Mouse (Mus musculus): ENCODE data around the gene Cdk5. TPM values are rescaled to one million over a fixed set of nuclear protein-coding genes. Genes with fewer than 3 reads are reported as not detected.

Gene Cdk5
- polyA plus RNA-seq, 1 experiment from 2014 or later = 127 TPM

GRCm38 (mm10) chr5:24393392-24393997, 29.8 kb downstream of the Cdk5 start, which contains the start of gene Abcb8:
TSS of gene Abcb8 (plus strand) at chr5:24393663.
- peak within 1 kb of the TSS; percentile 84 for H3K27ac ChIP-seq (ENCODE audit: low read length)
- no peak for ATAC-seq
- peaks cover 9% of the 10 kb centered on the region; the same call in 1 of the 2 replicates for H3K27me3 ChIP-seq (replicated peaks; ENCODE audit: control insufficient read depth, insufficient read depth, low read length)
- peaks cover 7% of the 10 kb centered on the region for H3K4me1 ChIP-seq (replicated peaks; ENCODE audit: control insufficient read depth, insufficient read depth, low read length)
- 18% methylated on average over 7 of the region's 7 CpGs for WGBS
- peak within 1 kb of the TSS; percentile 76 for H3K4me3 ChIP-seq (replicated peaks; ENCODE audit: low read length)
- no peaks in the 10 kb centered on the region for H3K36me3 ChIP-seq (ENCODE audit: control insufficient read depth, insufficient read depth)
- peak within 1 kb of the TSS; percentile 73 for H3K9ac ChIP-seq (replicated peaks; ENCODE audit: low read depth, low read length)
- H3K9me3 ChIP-seq (ENCODE audit: control insufficient read depth, low read length) = no peaks in the 10 kb centered on the region
- H3K4me2 ChIP-seq (ENCODE audit: low read length) = peak within 1 kb of the TSS; percentile 64

- H3K4me2 ChIP-seq (ENCODE audit: low read length) = no peak overlapping the region
- H3K9ac ChIP-seq (replicated peaks; ENCODE audit: low read depth, low read length) = no peak overlapping the region
- H3K27me3 ChIP-seq (replicated peaks; ENCODE audit: control insufficient read depth, insufficient read depth, low read length) = peaks cover 16% of the 10 kb centered on the region
- WGBS = 83% methylated on average over 7 of the region's 7 CpGs
- no peaks in the 10 kb centered on the region for H3K36me3 ChIP-seq (ENCODE audit: control insufficient read depth, insufficient read depth)
- no peak overlapping the region for H3K27ac ChIP-seq (ENCODE audit: low read length)
- H3K9me3 ChIP-seq (ENCODE audit: control insufficient read depth, low read length) = no peaks in the 10 kb centered on the region
- no peak for ATAC-seq
- peaks cover 14% of the 10 kb centered on the region for H3K4me1 ChIP-seq (replicated peaks; ENCODE audit: control insufficient read depth, insufficient read depth, low read length)
- H3K4me3 ChIP-seq (replicated peaks; ENCODE audit: low read length) = no peak overlapping the region
These were observed 30.6 kb downstream of the Cdk5 start for GRCm38 (mm10) chr5:24392724-24393123.

DNA sequence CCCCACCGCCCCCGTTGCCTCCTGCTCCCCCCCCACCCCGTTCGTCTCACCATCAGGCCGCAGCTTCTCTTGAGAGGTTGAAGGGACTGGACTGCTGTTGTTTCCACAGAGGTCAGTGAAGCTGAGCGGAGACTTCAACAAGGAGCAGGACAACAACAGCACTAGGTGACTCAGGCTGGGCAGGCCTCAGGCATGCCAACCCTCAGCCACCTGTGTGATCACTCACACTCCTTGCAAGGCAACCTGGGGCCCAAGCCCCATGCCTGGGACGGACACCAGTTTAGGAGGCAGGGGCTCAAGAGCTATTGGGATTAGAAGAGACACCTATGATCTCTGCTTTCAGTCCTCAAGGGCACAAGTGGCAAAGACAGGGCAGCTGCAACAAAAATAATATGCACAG, 31.5 kb downstream of the Cdk5 start, which contains the start of gene Atg9b:
Gene Atg9b (minus strand): TSS at position 280 of the 400 bp plus-strand sequence.
- no peak for ATAC-seq
- H3K4me3 ChIP-seq (replicated peaks; ENCODE audit: low read length) = no peak within 1 kb of the TSS
- WGBS = 81% methylated on average over 7 of the region's 7 CpGs
- H3K4me1 ChIP-seq (replicated peaks; ENCODE audit: control insufficient read depth, insufficient read depth, low read length) = peaks cover 22% of the 10 kb centered on the region
- no peaks in the 10 kb centered on the region for H3K9me3 ChIP-seq (ENCODE audit: control insufficient read depth, low read length)
- no peak within 1 kb of the TSS for H3K27ac ChIP-seq (ENCODE audit: low read length)
- H3K36me3 ChIP-seq (ENCODE audit: control insufficient read depth, insufficient read depth) = no peaks in the 10 kb centered on the region
- peaks cover 22% of the 10 kb centered on the region for H3K27me3 ChIP-seq (replicated peaks; ENCODE audit: control insufficient read depth, insufficient read depth, low read length)
- no peak within 1 kb of the TSS for H3K4me2 ChIP-seq (ENCODE audit: low read length)
- H3K9ac ChIP-seq (replicated peaks; ENCODE audit: low read depth, low read length) = no peak within 1 kb of the TSS

DNA sequence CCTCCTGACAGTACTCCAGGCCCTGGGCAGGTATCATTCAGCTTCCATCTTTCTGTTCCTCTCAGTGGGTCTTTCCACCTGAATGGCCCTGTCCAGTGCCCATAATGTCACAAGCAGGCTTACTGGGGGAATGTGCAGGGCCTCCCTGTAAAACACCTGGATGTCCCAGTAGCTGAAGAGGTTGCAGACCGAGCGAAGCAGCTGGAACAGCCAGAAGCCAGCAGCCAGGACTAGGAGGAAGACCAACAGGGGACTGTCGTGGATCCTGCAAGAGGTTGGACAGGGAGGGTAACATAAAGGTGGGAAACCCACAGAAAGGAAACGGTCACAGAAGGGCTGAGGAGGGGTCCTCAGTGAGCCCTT, 33.7 kb downstream of the Cdk5 start:
- 85% methylated on average over 4 of the region's 4 CpGs for WGBS
- Histone ChIP-seq H3K4me3 (replicated peaks; ENCODE audit: low read length) (no peak overlapping the region), H3K27me3 (replicated peaks; ENCODE audit: control insufficient read depth, insufficient read depth, low read length) (peaks cover 35% of the 10 kb centered on the region), H3K9ac (replicated peaks; ENCODE audit: low read depth, low read length) (no peak overlapping the region), H3K4me1 (replicated peaks; ENCODE audit: control insufficient read depth, insufficient read depth, low read length) (peaks cover 16% of the 10 kb centered on the region), H3K36me3 (ENCODE audit: control insufficient read depth, insufficient read depth) (no peaks in the 10 kb centered on the region), H3K27ac (ENCODE audit: low read length) (no peak overlapping the region), H3K4me2 (ENCODE audit: low read length) (no peak overlapping the region), H3K9me3 (ENCODE audit: control insufficient read depth, low read length) (no peaks in the 10 kb centered on the region)
- no peak for ATAC-seq

GRCm38 (mm10) chr5:24389011-24389657, 34.2 kb downstream of the Cdk5 start:
- H3K9me3 ChIP-seq (ENCODE audit: control insufficient read depth, low read length) = no peaks in the 10 kb centered on the region
- H3K4me1 ChIP-seq (replicated peaks; ENCODE audit: control insufficient read depth, insufficient read depth, low read length) = peaks cover 21% of the 10 kb centered on the region
- H3K9ac ChIP-seq (replicated peaks; ENCODE audit: low read depth, low read length) = no peak overlapping the region
- 61% methylated on average over 6 of the region's 7 CpGs for WGBS
- H3K36me3 ChIP-seq (ENCODE audit: control insufficient read depth, insufficient read depth) = no peaks in the 10 kb centered on the region
- H3K4me2 ChIP-seq (ENCODE audit: low read length) = no peak overlapping the region
- no peak for ATAC-seq
- H3K27me3 ChIP-seq (replicated peaks; ENCODE audit: control insufficient read depth, insufficient read depth, low read length) = peaks cover 36% of the 10 kb centered on the region
- no peak overlapping the region for H3K4me3 ChIP-seq (replicated peaks; ENCODE audit: low read length)
- H3K27ac ChIP-seq (ENCODE audit: low read length) = no peak overlapping the region

DNA sequence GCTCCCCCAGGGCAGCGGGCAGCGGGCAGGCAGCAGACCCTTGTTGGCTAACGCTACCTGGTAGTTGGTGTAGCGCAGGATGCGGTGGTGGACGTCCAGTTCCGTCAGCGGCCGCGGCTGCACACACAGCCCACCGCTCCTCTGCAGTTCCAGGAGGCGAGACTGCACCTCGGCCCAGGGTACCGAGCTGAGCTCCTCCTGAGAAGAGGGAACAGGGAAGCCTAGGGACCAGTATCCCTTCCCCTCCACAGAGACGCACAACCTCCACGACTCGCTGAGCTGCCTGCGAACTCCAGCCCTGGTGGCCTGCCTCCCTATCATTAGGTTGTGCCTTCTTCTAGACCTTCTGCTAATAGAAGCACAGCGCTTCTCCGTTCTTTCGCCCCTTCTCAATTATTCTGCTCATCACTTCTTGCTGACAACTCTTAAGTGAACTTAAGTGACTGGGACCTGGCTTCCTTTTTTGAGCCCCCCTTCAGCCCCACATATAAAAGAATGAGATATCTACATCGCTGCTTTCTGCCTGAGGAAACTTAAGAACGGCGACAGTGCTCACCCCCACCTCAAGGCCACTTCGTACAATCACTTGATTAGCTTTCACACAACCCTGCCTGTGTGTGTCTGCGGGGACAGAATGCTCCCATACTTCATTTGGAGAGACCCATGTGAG, 34.9 kb downstream of the Cdk5 start:
- H3K9me3 ChIP-seq (ENCODE audit: control insufficient read depth, low read length) = no peaks in the 10 kb centered on the region
- H3K36me3 ChIP-seq (ENCODE audit: control insufficient read depth, insufficient read depth) = no peaks in the 10 kb centered on the region
- 24% methylated on average over 26 of the region's 26 CpGs for WGBS
- H3K4me1 ChIP-seq (replicated peaks; ENCODE audit: control insufficient read depth, insufficient read depth, low read length) = peaks cover 25% of the 10 kb centered on the region
- H3K4me2 ChIP-seq (ENCODE audit: low read length) = peak overlapping the region; percentile 95
- H3K27ac ChIP-seq (ENCODE audit: low read length) = no peak overlapping the region
- no peak for ATAC-seq
- H3K9ac ChIP-seq (replicated peaks; ENCODE audit: low read depth, low read length) = peak overlapping the region; percentile 66
- peak overlapping the region; percentile 52 for H3K4me3 ChIP-seq (replicated peaks; ENCODE audit: low read length)
- peaks cover 36% of the 10 kb centered on the region for H3K27me3 ChIP-seq (replicated peaks; ENCODE audit: control insufficient read depth, insufficient read depth, low read length)

DNA sequence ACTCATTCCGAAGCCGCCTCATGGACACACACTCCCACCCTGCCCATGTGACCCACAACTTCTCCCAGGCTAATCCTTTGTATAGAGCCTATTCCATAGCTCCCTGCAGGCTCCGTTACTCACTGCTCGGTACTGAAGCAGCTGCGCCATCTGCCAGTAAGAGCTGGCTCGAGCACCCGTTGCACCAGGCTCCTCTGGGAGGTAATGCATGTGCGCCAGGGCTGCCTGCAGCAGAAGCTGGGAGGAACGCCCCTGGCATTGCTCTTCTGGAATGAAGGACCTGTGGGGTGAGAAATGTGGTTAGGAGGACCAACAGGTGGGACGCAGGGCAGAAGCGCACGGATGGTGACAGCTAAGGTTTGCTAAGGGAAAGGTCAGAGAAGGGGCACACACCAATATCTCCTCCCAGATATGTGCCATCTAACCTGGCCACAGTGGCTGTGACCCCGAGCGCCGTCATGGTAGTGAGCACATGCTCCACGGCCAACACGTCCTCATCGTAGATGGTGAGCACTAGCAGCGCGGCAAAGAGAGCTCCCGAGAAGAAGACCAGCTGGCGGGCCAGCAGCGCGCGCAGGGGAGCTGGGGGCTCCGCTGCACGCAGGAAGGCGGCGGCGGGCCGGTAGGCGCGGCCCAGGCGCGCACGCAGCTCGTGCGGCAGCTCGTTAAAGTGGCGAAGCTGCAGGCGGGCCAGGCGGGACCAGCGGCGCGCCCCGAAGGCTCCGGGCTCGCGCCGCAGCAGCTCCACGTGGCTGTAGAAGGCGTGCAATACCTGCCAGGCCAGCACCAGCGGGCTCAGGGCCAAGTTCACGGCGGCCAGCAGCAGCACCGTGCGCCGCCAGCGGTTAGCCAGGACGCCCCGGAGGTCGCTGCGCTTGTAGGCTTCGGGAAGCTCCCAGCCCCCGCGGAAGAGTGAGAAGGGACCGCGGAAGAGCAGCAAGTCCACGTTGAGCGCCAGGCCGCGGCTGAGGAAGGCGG, 35.8 kb downstream of the Cdk5 start:
- Histone ChIP-seq H3K4me3 (replicated peaks; ENCODE audit: low read length) (peak overlapping the region; percentile 52), H3K9ac (replicated peaks; ENCODE audit: low read depth, low read length) (peak overlapping the region; percentile 66), H3K4me2 (ENCODE audit: low read length) (peak overlapping the region; percentile 95), H3K9me3 (ENCODE audit: control insufficient read depth, low read length) (no peaks in the 10 kb centered on the region), H3K36me3 (ENCODE audit: control insufficient read depth, insufficient read depth) (no peaks in the 10 kb centered on the region), H3K4me1 (replicated peaks; ENCODE audit: control insufficient read depth, insufficient read depth, low read length) (peaks cover 33% of the 10 kb centered on the region), H3K27me3 (replicated peaks; ENCODE audit: control insufficient read depth, insufficient read depth, low read length) (peaks cover 36% of the 10 kb centered on the region), H3K27ac (ENCODE audit: low read length) (no peak overlapping the region)
- WGBS = under 1% methylated on average over 73 of the region's 73 CpGs
- peak; percentile 73 for ATAC-seq

DNA sequence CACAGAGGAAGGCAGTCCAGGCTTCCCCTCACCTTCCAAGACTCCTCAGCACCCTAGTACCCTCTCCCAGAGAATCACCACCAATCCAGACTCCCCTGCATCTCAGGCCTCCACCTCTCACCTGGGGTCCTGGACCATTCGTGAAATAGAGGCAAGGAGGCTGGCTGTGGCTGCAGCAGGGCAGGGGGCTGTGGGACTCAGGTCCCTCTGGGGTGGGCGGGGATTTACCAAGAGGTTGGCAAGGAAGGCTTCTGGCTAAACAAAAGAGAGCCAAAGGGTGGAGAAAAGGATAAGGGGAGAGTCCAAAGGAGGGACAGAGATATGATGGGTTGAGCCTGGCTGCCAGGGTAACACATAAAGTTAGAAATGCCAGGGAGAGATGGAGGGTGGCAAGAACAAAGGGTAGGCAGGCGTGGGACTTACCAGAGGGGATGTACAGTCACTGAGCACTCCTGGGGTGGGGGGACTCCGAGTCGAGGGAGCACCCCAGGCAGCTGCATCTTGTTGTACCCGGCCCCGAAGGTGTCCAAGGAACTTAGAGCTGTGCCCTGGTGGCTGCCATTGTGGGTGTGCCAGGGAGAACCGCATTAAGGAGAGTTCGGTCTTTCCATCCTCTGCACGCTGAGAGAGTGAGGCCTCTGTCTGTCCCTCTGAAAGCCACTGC, 37.3 kb downstream of the Cdk5 start:
- Histone ChIP-seq H3K9me3 (ENCODE audit: control insufficient read depth, low read length) (no peaks in the 10 kb centered on the region), H3K9ac (replicated peaks; ENCODE audit: low read depth, low read length) (no peak overlapping the region), H3K4me3 (replicated peaks; ENCODE audit: low read length) (no peak overlapping the region), H3K27ac (ENCODE audit: low read length) (no peak overlapping the region), H3K27me3 (replicated peaks; ENCODE audit: control insufficient read depth, insufficient read depth, low read length) (peaks cover 36% of the 10 kb centered on the region), H3K4me1 (replicated peaks; ENCODE audit: control insufficient read depth, insufficient read depth, low read length) (peaks cover 33% of the 10 kb centered on the region), H3K36me3 (ENCODE audit: control insufficient read depth, insufficient read depth) (no peaks in the 10 kb centered on the region), H3K4me2 (ENCODE audit: low read length) (no peak overlapping the region)
- no peak for ATAC-seq
- WGBS = 80% methylated on average over 10 of the region's 10 CpGs
